Mouse (Mus musculus): Measurements from ENCODE around the gene Gm3002. TPM values are rescaled to one million over a fixed set of nuclear protein-coding genes. Genes with fewer than 3 reads are reported as not detected.
"Not testable (repeated sequence)": the region's sequence is repeated elsewhere in the genome, so short reads cannot be mapped to it uniquely, and the experiment has no call there.

Gene Gm3002
- 0.07 TPM in 1 of 2 replicates, not detected in the other for polyA plus RNA-seq (2015; fragmentation: Nextera tagmentation; extraction: Ambion mirVana)

- not testable (repeated sequence) for ATAC-seq (ENCODE audit: low FRiP score, low TSS enrichment); H3K9me3 ChIP-seq (ENCODE audit: low read length); H3K36me3 ChIP-seq (ENCODE audit: insufficient read depth, low read length); H3K4me1 ChIP-seq (ENCODE audit: insufficient read depth, low read length); H3K4me3 ChIP-seq (ENCODE audit: low read length); H3K9ac ChIP-seq (replicated peaks; ENCODE audit: low read length); H3K27me3 ChIP-seq (ENCODE audit: insufficient read depth, low read length); H3K27ac ChIP-seq (ENCODE audit: low read length); H3K4me2 ChIP-seq (replicated peaks; ENCODE audit: low read depth, low read length)
- WGBS = no CpG with 5 or more reads among the region's 31 CpGs
These were observed at the start of gene Gm3002 for GRCm38 (mm10) chr14:3809774-3810173. Gene Gm3002 (plus strand): TSS chr14:3810074.

- H3K9me3 ChIP-seq (ENCODE audit: low read length); H3K4me2 ChIP-seq (replicated peaks; ENCODE audit: low read depth, low read length); H3K4me3 ChIP-seq (ENCODE audit: low read length); H3K4me1 ChIP-seq (ENCODE audit: insufficient read depth, low read length); ATAC-seq (ENCODE audit: low FRiP score, low TSS enrichment); H3K9ac ChIP-seq (replicated peaks; ENCODE audit: low read length); H3K27me3 ChIP-seq (ENCODE audit: insufficient read depth, low read length); H3K36me3 ChIP-seq (ENCODE audit: insufficient read depth, low read length); H3K27ac ChIP-seq (ENCODE audit: low read length): not testable (repeated sequence)
- WGBS = no CpG with 5 or more reads among the region's 2 CpGs
These were observed 36.1 kb downstream of the Gm3002 start, which contains the start of gene Gm3033 for GRCm38 (mm10) chr14:3845945-3846344. Gene Gm3033 (plus strand): TSS chr14:3846245.

DNA sequence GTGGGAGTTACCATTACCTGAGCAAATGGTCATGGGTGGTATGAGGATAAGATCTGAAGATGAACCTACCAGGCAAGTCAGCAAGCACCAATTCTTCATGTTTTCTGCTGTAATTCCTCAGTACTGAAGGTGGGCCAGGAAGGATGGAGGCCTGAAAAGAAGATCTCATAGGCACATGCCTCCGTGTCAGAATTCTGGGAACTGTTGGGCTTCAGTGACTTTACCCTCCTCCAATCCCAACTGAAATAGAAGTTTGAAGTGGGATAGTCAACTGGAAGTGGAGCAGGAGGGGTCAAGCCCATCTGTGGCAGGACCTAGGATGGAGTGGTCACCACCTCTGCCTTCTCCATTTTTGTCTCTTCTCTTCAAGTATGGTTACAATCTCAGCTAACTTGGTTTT is 74.0 kb downstream of the Gm3002 start, which contains the start of gene Gm2916:
Gene Gm2916, plus strand, starts transcription at position 301 of the 400 bp plus-strand sequence.
- ATAC-seq (ENCODE audit: low FRiP score, low TSS enrichment); H3K9me3 ChIP-seq (ENCODE audit: low read length); H3K36me3 ChIP-seq (ENCODE audit: insufficient read depth, low read length); H3K9ac ChIP-seq (replicated peaks; ENCODE audit: low read length); H3K27ac ChIP-seq (ENCODE audit: low read length); H3K4me1 ChIP-seq (ENCODE audit: insufficient read depth, low read length); H3K4me2 ChIP-seq (replicated peaks; ENCODE audit: low read depth, low read length); H3K4me3 ChIP-seq (ENCODE audit: low read length); H3K27me3 ChIP-seq (ENCODE audit: insufficient read depth, low read length): not testable (repeated sequence)
- WGBS = no CpG with 5 or more reads among the region's 1 CpGs

GRCm38 (mm10) chr14:3931456-3931855 is 121.6 kb downstream of the Gm3002 start, which contains the start of gene Gm3029:
Gene Gm3029 (plus strand): TSS chr14:3931756.
- not testable (repeated sequence) for H3K36me3 ChIP-seq (ENCODE audit: insufficient read depth, low read length); ATAC-seq (ENCODE audit: low FRiP score, low TSS enrichment); H3K27me3 ChIP-seq (ENCODE audit: insufficient read depth, low read length); H3K4me1 ChIP-seq (ENCODE audit: insufficient read depth, low read length); H3K9me3 ChIP-seq (ENCODE audit: low read length); H3K9ac ChIP-seq (replicated peaks; ENCODE audit: low read length); H3K27ac ChIP-seq (ENCODE audit: low read length); H3K4me3 ChIP-seq (ENCODE audit: low read length); H3K4me2 ChIP-seq (replicated peaks; ENCODE audit: low read depth, low read length)
- no CpG with 5 or more reads among the region's 2 CpGs for WGBS

GRCm38 (mm10) chr14:3963247-3963646 is 153.4 kb downstream of the Gm3002 start, which contains the start of gene Gm3095:
Gene Gm3095 (plus strand): TSS chr14:3963547.
- not testable (repeated sequence) for ATAC-seq (ENCODE audit: low FRiP score, low TSS enrichment); H3K4me3 ChIP-seq (ENCODE audit: low read length); H3K9ac ChIP-seq (replicated peaks; ENCODE audit: low read length); H3K27ac ChIP-seq (ENCODE audit: low read length); H3K27me3 ChIP-seq (ENCODE audit: insufficient read depth, low read length); H3K9me3 ChIP-seq (ENCODE audit: low read length); H3K4me2 ChIP-seq (replicated peaks; ENCODE audit: low read depth, low read length); H3K36me3 ChIP-seq (ENCODE audit: insufficient read depth, low read length); H3K4me1 ChIP-seq (ENCODE audit: insufficient read depth, low read length)
- WGBS = no CpG with 5 or more reads among the region's 2 CpGs

- not testable (repeated sequence) for H3K4me3 ChIP-seq (ENCODE audit: low read length); H3K9me3 ChIP-seq (ENCODE audit: low read length); H3K36me3 ChIP-seq (ENCODE audit: insufficient read depth, low read length); H3K4me2 ChIP-seq (replicated peaks; ENCODE audit: low read depth, low read length); H3K27me3 ChIP-seq (ENCODE audit: insufficient read depth, low read length); H3K9ac ChIP-seq (replicated peaks; ENCODE audit: low read length); H3K27ac ChIP-seq (ENCODE audit: low read length); H3K4me1 ChIP-seq (ENCODE audit: insufficient read depth, low read length); ATAC-seq (ENCODE audit: low FRiP score, low TSS enrichment)
- WGBS = 100% methylated on average over 1 of the region's 3 CpGs
These were observed 188.2 kb downstream of the Gm3002 start, which contains the start of gene Gm3099 for GRCm38 (mm10) chr14:3998094-3998493. Gene Gm3099 (plus strand): TSS chr14:3998394.

Other genes with a start within 250 kb of the Gm3002 start
- not detected in 2 replicates for gene Gm3012, start 175.6 kb upstream of the Gm3002 start, polyA plus RNA-seq (2015; fragmentation: Nextera tagmentation; extraction: Ambion mirVana)
- gene Gm3020, start 158.0 kb upstream of the Gm3002 start, polyA plus RNA-seq (2015; fragmentation: Nextera tagmentation; extraction: Ambion mirVana) = 0.57 and 0.64 TPM in 2 replicates
- gene Gm3043, start 121.3 kb upstream of the Gm3002 start, polyA plus RNA-seq (2015; fragmentation: Nextera tagmentation; extraction: Ambion mirVana) = not detected in 2 replicates
- not detected in 2 replicates for gene Gm3033, start 36.2 kb downstream of the Gm3002 start, polyA plus RNA-seq (2015; fragmentation: Nextera tagmentation; extraction: Ambion mirVana)
- 0.24 TPM in 1 of 2 replicates, not detected in the other for gene Gm2916, start 74.1 kb downstream of the Gm3002 start, polyA plus RNA-seq (2015; fragmentation: Nextera tagmentation; extraction: Ambion mirVana)
- not detected in 2 replicates for gene Gm3029, start 121.7 kb downstream of the Gm3002 start, polyA plus RNA-seq (2015; fragmentation: Nextera tagmentation; extraction: Ambion mirVana)
- 0.21 TPM in 1 of 2 replicates, not detected in the other for gene Gm3095, start 153.5 kb downstream of the Gm3002 start, polyA plus RNA-seq (2015; fragmentation: Nextera tagmentation; extraction: Ambion mirVana)
- not detected in 2 replicates for gene Gm3099, start 188.3 kb downstream of the Gm3002 start, polyA plus RNA-seq (2015; fragmentation: Nextera tagmentation; extraction: Ambion mirVana)
- not detected in 2 replicates for gene Gm5796, start 213.9 kb downstream of the Gm3002 start, polyA plus RNA-seq (2015; fragmentation: Nextera tagmentation; extraction: Ambion mirVana)